Mouse (Mus musculus): ENCODE measurements around the gene Gm10577. TPM values are rescaled to one million over a fixed set of nuclear protein-coding genes. Genes with fewer than 3 reads are reported as not detected.

Gene Gm10577
- polyA plus RNA-seq (2012; ENCODE audit: insufficient read depth, insufficient read length, missing spikeins): not detected in 2 replicates

DNA sequence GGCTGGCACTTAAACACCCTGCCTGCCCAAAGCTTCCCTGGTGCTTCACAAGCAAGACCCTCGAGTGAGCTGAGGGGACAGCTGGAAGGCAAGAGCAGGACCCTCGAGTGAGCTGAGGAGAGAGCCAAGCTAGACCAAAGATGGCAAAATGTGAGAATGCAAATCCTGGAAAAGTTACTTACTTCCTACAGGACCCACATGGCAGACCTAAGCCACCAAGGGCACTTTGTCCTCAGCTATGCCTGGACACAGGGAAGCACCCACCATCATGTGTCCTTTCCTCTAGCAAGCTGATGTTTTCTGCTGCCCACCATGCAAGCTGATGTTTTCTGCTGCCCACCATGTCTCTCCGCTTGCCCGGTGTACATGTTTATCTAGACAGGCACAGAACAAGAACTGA, at the start of gene Gm10577:
TSS of gene Gm10577 (minus strand) at position 101 of the 400 bp plus-strand sequence.
- Histone ChIP-seq H3K4me3 (ENCODE audit: insufficient read depth, low read depth, low read length) (no peak within 1 kb of the TSS), H3K27ac (replicated peaks; ENCODE audit: low read depth, low read length) (no peak within 1 kb of the TSS), H3K4me1 (ENCODE audit: control insufficient read depth, insufficient read depth, insufficient read length, low read length) (no peaks in the 10 kb centered on the region)

DNA sequence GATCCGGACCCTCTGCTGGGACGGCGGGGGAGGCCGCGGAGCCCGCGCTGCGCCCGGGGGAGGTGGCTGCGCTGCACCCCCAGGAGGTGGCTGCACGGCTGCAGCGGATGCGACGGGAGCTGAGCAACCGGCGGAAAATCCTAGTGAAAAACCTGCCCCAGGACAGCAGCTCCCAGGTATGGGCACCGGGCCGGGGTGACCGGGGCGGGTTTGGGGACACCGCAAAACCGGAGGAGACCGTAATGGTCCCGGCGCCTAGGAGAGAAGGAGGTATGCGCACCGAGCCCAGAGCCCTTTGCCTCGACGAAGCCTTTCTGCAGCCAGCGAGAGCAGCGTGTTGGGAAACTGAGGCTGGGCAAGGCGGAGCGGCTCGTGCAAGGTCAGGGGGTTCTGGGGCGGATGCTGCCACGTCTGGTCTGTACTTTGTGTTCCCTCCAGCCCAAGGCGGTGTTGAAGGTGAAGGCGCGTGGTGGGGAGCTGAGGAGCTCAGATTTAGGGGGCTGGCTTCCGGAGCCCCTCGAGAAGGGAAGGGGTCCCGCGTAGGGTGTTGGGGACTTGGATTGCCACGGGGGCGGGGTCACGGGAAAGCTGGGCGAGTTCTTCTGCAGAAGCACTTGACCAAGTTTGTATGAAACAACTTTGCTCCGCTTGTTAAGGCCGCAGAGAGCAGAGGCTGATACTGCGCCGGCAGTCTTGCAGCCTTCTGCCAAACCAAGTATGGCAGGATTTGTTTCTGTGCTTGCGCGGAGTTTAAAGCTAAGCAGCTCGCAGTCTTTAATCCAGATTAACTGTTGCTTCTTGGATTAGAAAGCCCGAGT, 48.9 kb upstream of the Gm10577 start:
- H3K4me3 ChIP-seq (ENCODE audit: insufficient read depth, low read depth, low read length): peak overlapping the region; percentile 38
- H3K27ac ChIP-seq (replicated peaks; ENCODE audit: low read depth, low read length): no peak overlapping the region
- no peaks in the 10 kb centered on the region for H3K4me1 ChIP-seq (ENCODE audit: control insufficient read depth, insufficient read depth, insufficient read length, low read length)

DNA sequence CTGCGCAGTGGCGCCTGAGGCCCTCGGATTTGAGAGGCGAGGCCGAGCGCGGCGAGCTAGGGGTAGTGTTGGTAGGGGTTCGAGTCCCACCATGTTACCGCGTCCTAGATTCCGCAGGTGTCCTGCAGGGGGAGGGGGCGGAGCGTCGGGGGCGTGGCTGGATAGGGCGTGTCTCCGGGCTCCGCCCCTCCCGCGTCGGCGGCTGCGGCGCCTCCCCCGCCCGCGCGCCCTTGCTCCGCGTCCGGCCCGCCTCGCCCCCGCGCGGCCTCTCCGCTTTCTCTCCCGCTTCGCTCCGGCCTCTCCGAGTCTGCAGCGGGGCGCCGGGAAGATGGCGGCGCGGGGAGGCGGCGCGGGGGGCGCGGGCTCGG, 48.3 kb upstream of the Gm10577 start, which contains the start of gene Raver2:
TSS of gene Raver2 (plus strand) at position 198 of the 368 bp plus-strand sequence.
- H3K4me1 ChIP-seq (ENCODE audit: control insufficient read depth, insufficient read depth, insufficient read length, low read length): no peaks in the 10 kb centered on the region
- H3K4me3 ChIP-seq (ENCODE audit: insufficient read depth, low read depth, low read length): peak within 1 kb of the TSS; percentile 38
- H3K27ac ChIP-seq (replicated peaks; ENCODE audit: low read depth, low read length): no peak within 1 kb of the TSS

DNA sequence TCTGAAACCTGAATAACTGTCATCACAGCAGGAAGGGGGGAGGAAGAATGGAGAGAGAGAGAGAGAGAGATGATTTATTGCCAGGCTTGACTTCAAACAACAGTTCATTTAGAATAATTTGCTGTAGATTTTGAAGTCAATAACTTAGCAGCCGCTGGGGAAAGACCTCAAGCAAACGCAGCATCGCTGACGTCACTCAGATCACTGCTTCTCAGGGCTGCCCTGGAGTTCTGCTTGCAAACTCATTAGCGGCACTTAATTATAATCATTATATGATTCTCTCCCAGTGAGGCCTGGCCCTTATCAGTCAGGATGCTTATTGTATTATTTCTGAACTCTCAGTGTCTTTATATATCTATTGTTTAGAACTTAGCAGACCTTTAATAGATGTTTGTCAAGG, 45.9 kb upstream of the Gm10577 start:
- Histone ChIP-seq H3K4me3 (ENCODE audit: insufficient read depth, low read depth, low read length) (no peak overlapping the region), H3K4me1 (ENCODE audit: control insufficient read depth, insufficient read depth, insufficient read length, low read length) (no peaks in the 10 kb centered on the region), H3K27ac (replicated peaks; ENCODE audit: low read depth, low read length) (no peak overlapping the region)

DNA sequence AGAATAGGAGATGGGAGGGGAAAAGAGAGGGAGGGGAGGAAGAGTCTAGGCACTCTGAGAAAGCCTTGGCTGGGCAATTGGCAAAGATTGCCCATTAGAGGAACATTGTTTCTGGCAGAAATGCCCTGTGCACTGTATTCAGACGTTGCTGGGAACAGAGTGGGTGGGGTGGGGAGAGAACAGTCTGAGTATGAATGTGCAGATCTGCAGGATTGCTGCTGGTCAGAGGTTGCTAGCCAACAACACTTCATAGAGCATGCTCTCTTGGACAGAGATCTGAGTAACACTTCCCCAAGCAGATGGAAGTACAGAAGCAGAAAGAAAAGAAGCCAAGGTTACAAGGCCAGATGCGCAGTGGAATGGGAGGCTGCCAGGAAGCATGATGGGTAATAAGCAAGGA, 41.6 kb upstream of the Gm10577 start:
- no peak overlapping the region for H3K27ac ChIP-seq (replicated peaks; ENCODE audit: low read depth, low read length)
- no peak overlapping the region for H3K4me3 ChIP-seq (ENCODE audit: insufficient read depth, low read depth, low read length)
- no peaks in the 10 kb centered on the region for H3K4me1 ChIP-seq (ENCODE audit: control insufficient read depth, insufficient read depth, insufficient read length, low read length)

DNA sequence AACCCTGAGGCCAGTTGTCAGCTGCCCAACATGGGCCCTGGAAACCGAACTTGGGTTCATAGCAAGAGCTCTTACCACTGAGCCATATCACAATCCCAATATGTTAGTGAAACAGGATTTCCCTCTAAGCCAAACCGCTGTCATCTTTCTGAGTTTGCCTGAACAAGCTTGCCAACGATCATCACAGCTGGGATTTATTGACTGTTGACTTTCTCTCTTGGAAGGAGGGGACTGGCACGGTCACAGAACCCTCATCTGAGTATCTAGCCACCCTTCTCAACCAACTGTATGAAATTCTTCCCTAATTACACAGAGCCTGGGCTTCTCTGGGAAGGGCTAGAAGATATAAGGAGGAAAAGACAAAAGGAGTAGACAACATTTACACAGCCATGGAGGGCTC, 26.1 kb upstream of the Gm10577 start:
- H3K4me3 ChIP-seq (ENCODE audit: insufficient read depth, low read depth, low read length): no peak overlapping the region
- H3K4me1 ChIP-seq (ENCODE audit: control insufficient read depth, insufficient read depth, insufficient read length, low read length): no peaks in the 10 kb centered on the region
- no peak overlapping the region for H3K27ac ChIP-seq (replicated peaks; ENCODE audit: low read depth, low read length)

DNA sequence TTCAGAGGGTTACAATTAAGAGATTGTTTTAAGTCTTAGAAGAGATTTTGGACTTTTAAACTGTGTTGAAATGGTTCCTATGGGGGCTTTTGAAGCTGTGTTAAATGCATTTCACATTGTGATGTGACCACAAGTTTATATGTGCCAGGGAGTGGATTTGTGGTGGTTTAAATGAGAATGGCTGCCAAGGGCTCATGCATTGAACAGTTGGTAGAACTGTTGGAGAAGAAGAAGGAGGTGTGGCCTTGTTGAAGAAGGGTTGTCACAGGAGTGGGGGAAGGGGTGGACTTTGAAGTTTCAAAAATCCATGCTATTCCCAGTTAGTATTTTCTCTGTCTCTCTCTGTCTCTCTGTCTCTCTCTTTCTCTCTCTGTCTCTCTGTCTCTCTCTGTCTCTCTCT, 23.7 kb upstream of the Gm10577 start:
- no peaks in the 10 kb centered on the region for H3K4me1 ChIP-seq (ENCODE audit: control insufficient read depth, insufficient read depth, insufficient read length, low read length)
- H3K4me3 ChIP-seq (ENCODE audit: insufficient read depth, low read depth, low read length): no peak overlapping the region
- H3K27ac ChIP-seq (replicated peaks; ENCODE audit: low read depth, low read length): no peak overlapping the region

DNA sequence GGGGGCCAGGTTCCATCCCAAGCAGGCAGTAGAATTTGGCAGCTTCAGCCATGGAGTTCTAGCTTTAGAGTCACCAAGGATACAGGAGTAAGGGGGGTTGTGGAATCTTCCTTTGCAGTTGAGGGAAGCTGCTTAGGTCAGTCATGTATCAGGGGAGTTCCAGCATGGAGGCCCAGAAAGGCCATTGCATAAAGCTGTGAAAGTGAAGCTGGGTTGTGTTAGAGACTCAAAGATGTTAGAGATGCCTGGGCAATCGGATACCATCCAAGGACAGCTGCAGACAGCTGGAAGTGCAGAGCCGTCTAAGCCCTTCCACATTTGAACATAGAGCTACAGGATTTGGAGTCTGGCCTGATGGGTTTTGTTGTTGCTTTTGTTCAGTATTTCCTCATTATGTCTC, 23.2 kb upstream of the Gm10577 start:
- Histone ChIP-seq H3K4me1 (ENCODE audit: control insufficient read depth, insufficient read depth, insufficient read length, low read length) (no peaks in the 10 kb centered on the region), H3K4me3 (ENCODE audit: insufficient read depth, low read depth, low read length) (no peak overlapping the region), H3K27ac (replicated peaks; ENCODE audit: low read depth, low read length) (no peak overlapping the region)

DNA sequence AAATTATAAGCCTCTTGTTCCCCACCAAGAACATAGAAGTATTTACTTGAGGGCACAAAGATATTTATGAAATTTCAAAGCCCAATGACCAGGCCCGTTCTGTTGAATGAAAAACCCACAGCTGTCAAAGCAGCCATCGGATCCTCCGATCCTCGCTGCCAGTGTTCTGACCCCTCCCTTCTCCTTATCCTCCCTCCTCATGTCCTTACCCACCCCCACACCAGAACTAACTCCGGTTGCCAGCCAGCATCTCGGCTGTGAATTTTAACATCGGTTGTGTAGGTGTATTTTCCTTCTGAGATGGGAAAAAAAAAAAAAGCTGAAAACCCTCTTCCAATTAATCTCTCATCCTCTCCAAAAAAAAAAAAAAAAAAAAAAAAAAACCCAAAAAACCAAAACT, 16.7 kb upstream of the Gm10577 start:
- Histone ChIP-seq H3K4me1 (ENCODE audit: control insufficient read depth, insufficient read depth, insufficient read length, low read length) (no peaks in the 10 kb centered on the region), H3K27ac (replicated peaks; ENCODE audit: low read depth, low read length) (no peak overlapping the region), H3K4me3 (ENCODE audit: insufficient read depth, low read depth, low read length) (no peak overlapping the region)

DNA sequence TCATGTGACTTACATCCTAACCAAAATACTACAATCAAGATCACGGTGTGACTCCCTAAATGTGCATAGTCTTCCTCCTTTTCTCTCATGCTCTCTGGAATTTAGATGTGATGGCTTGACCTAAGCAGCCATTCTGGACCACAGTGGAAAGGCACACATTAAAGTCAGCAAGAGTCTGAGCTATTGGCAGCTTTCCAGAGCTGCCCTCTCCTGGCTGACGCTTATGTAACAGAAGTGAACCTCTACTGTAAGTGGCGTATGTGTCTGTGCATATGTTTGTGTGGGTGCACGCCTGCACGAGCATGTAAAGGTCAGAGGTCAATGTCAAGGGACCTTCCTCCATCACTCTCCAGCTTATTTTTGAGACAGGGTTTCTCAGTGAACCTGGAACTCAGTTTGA, 14.6 kb upstream of the Gm10577 start:
- H3K4me3 ChIP-seq (ENCODE audit: insufficient read depth, low read depth, low read length): no peak overlapping the region
- no peaks in the 10 kb centered on the region for H3K4me1 ChIP-seq (ENCODE audit: control insufficient read depth, insufficient read depth, insufficient read length, low read length)
- no peak overlapping the region for H3K27ac ChIP-seq (replicated peaks; ENCODE audit: low read depth, low read length)

DNA sequence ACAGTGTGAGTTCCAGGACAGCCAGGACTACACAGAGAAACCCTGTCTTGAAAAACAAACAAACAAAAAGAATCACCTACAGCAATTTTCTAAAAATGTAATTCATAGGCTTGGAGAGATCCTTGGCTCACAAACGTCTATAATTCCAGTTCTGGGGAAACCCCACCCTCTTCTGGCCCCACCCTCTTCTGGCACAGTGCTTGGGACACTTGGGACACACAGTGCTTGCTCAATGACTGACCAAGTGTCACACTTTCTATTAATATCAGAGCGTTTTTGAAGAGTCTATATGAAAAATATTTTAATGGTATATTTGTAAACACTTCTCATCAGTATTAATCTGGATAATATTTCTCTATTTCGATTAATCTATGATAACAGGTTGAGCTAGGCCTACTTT, 12.6 kb upstream of the Gm10577 start:
- no peak overlapping the region for H3K4me3 ChIP-seq (ENCODE audit: insufficient read depth, low read depth, low read length)
- H3K4me1 ChIP-seq (ENCODE audit: control insufficient read depth, insufficient read depth, insufficient read length, low read length): no peaks in the 10 kb centered on the region
- H3K27ac ChIP-seq (replicated peaks; ENCODE audit: low read depth, low read length): no peak overlapping the region

DNA sequence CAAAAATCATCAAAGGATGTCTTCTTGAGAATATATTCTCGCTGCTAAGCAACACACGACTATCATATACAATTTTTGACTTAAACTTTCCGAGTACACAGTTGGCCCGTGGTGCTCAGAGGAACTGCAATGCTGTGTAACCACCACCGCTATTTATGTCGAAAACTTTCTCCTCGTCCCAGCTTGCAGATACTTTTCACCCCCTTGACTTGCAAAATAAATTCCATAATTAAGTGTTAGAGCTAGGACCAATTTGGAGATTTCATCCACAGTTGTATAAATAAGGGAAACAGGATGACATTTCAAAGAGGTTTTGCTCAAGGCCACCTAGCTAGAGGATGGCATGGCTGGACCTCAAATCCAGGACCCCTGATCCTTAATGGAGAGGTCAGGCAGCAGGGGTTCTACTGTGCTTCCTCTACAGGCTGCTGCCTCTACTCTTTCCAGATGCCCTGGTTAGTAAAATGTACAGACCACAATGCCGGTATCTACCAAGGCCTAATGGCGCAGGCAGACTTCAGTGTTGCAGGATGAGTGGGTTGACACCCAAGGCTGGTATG, 7.4 kb upstream of the Gm10577 start:
- Histone ChIP-seq H3K4me3 (ENCODE audit: insufficient read depth, low read depth, low read length) (no peak overlapping the region), H3K27ac (replicated peaks; ENCODE audit: low read depth, low read length) (no peak overlapping the region), H3K4me1 (ENCODE audit: control insufficient read depth, insufficient read depth, insufficient read length, low read length) (no peaks in the 10 kb centered on the region)

DNA sequence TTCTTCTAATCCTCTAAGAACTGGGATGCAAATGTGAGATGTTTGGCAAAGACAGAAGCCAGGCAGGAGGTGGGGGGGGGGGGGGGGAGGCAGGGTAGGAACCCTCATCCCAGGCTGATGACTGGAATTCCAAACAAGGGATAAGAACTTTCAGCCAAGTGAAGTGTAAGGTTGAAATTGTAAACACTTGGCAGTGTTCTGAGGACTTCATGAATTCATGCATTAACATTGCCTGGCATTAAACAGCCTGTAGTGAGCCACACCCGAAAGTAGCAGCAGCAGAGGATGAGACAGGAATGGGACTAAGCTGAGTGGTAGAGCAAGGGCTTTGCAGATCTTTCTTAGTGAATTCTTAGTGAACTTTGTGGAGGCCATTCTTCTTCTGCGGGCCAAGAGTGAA, 6.5 kb upstream of the Gm10577 start:
- no peak overlapping the region for H3K27ac ChIP-seq (replicated peaks; ENCODE audit: low read depth, low read length)
- H3K4me1 ChIP-seq (ENCODE audit: control insufficient read depth, insufficient read depth, insufficient read length, low read length): no peaks in the 10 kb centered on the region
- no peak overlapping the region for H3K4me3 ChIP-seq (ENCODE audit: insufficient read depth, low read depth, low read length)

DNA sequence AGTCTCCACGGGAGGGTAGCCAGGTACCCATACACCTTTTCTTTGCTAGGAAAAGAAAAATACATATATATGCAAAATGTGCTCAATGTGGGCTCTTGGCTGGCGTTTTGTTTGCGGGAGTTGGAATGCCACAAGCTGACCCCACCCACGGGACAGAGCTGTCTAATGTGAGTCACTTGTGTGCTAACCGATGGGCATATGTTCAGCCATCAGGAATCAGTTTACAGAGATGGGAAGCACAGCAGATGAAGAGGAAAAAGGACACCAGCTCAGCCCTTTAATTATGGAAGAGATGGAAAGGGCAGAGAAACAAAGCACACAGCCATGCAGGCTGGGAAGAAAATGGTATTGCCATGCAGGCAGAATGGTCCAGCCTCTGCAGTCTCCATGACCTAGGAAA, 6.1 kb upstream of the Gm10577 start:
- Histone ChIP-seq H3K4me3 (ENCODE audit: insufficient read depth, low read depth, low read length) (no peak overlapping the region), H3K27ac (replicated peaks; ENCODE audit: low read depth, low read length) (no peak overlapping the region), H3K4me1 (ENCODE audit: control insufficient read depth, insufficient read depth, insufficient read length, low read length) (no peaks in the 10 kb centered on the region)

DNA sequence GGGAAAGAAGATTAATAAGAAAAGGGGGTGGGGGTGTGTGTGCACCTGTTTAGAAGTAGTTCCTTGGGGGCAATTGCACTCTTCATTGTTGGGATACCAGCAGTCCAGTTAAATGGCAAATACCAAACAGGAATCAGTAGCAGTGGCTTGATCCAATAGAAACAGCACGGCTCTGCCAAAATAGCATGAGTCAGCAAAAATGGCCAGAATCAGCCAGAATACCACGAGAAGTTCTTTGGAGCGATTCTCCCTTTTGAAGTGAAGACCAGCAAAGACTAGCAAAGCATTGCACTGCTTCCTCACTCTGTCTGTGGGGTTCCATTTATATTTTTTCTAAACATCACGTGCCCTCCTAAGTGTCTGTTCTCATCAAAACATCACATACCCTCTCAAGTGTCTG, 2.7 kb downstream of the Gm10577 start:
- no peak overlapping the region for H3K4me3 ChIP-seq (ENCODE audit: insufficient read depth, low read depth, low read length)
- H3K4me1 ChIP-seq (ENCODE audit: control insufficient read depth, insufficient read depth, insufficient read length, low read length): no peaks in the 10 kb centered on the region
- H3K27ac ChIP-seq (replicated peaks; ENCODE audit: low read depth, low read length): no peak overlapping the region

DNA sequence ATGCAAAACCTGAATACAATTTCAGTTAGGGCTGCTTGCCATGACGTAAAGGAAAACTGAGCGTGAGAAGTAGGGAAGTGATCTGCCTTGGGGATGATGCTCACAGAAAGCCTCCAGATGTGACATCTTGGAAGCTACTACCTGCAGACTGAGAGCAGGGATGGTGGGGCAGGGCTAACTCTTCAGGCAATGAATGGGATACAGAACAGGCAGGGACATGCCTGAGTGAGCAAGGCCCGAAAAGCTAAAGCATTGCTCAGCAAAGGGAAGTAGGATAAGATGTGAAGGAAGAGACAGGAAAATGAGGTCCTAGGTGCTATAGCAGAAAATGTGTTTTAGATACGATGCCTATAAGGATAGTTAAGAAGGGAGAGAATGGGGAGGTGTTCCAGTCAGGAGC, 11.4 kb downstream of the Gm10577 start:
- Histone ChIP-seq H3K4me1 (ENCODE audit: control insufficient read depth, insufficient read depth, insufficient read length, low read length) (no peaks in the 10 kb centered on the region), H3K4me3 (ENCODE audit: insufficient read depth, low read depth, low read length) (no peak overlapping the region), H3K27ac (replicated peaks; ENCODE audit: low read depth, low read length) (no peak overlapping the region)

Data from brown adipose tissue, adult 24 weeks (tissue).